ENCODE assay signal across 8 mouse cellular contexts in the genomic region with DNA sequence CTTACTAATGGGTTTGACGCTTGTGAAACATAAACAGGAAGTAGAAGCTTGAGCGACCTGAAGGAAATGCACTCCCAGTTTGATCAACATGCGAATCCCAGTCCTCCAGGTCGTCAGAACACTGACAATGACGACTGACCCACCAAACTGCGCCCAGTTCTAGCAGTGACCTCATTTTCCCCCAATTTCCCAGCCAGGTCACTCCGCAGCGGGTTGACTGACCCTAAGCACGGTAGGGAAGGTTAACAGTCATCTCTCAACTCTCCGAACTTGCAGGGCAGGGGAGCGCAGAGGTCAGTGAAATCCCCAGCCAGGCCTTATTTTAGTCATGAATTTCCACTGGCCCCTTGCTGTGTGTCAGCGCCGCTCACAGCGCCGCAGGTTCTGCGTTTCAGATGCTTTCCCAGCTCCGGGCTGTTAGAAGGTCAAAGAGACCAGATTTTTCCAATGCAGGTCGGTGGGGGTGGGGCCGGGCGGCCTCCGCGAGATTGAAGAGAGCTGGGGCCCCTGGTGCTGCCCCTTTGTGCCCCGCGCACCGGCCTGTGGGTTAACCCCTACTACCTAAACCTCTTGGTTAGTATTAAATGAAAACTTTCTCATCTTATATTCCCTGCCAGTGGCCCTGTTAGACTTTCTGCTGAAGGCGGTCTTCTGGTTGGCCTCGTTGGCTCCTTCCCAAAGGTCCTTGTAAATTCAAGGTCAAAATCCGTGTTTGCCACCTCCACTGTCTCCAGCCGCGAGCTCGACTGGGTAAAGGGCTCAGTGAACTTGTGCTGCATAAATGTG. TPM values are rescaled to one million over a fixed set of nuclear protein-coding genes. Genes with fewer than 3 reads are reported as not detected.
DNase-seq lines count a peak whose midpoint lies in the region; ATAC-seq and TF ChIP-seq lines count a peak whose summit lies in the region.

No protein-coding gene starts in this region.

- no peaks in the 10 kb centered on the region for H3K36me3 ChIP-seq in hindbrain, embryonic 16.5 days (ENCODE audit: control insufficient read depth, insufficient read depth, low read length)
- no peaks in the 10 kb centered on the region for H3K36me3 ChIP-seq in limb, embryonic 14.5 days (ENCODE audit: control insufficient read depth, insufficient read depth, low read length)
- no peaks in the 10 kb centered on the region for H3K36me3 ChIP-seq in midbrain, embryonic 14.5 days (ENCODE audit: control insufficient read depth, insufficient read depth, low read length)
- no peaks in the 10 kb centered on the region for H3K36me3 ChIP-seq in stomach, embryonic 15.5 days

- no peaks in the 10 kb centered on the region for H3K9me3 ChIP-seq in hindbrain, embryonic 16.5 days (ENCODE audit: control insufficient read depth, low read length)
- H3K9me3 ChIP-seq in limb, embryonic 14.5 days (ENCODE audit: control insufficient read depth, low read length), result no peaks in the 10 kb centered on the region
- no peaks in the 10 kb centered on the region for H3K9me3 ChIP-seq in midbrain, embryonic 14.5 days (ENCODE audit: control insufficient read depth, low read length)
- no peaks in the 10 kb centered on the region for H3K9me3 ChIP-seq in stomach, embryonic 15.5 days

- no peaks in the 10 kb centered on the region for H3K27me3 ChIP-seq in cerebellum, adult 2 months (ENCODE audit: control insufficient read depth, insufficient read depth, low read length)
- H3K27me3 ChIP-seq in hindbrain, embryonic 16.5 days (replicated peaks; ENCODE audit: control insufficient read depth, insufficient read depth, low read length), result no peaks in the 10 kb centered on the region; the same call in 1 of the 2 replicates
- no peaks in the 10 kb centered on the region; the same call in 1 of the 2 replicates for H3K27me3 ChIP-seq in limb, embryonic 14.5 days (ENCODE audit: control insufficient read depth, insufficient read depth, low read length)
- peaks cover 15% of the 10 kb centered on the region for H3K27me3 ChIP-seq in midbrain, embryonic 14.5 days (ENCODE audit: control insufficient read depth, insufficient read depth, low read length)
- no peaks in the 10 kb centered on the region for H3K27me3 ChIP-seq in stomach, embryonic 15.5 days (replicated peaks)

- H3K4me1 ChIP-seq in cerebellum, adult 2 months (ENCODE audit: control insufficient read depth, insufficient read depth, low read length), result peaks cover 6% of the 10 kb centered on the region; the same call in 1 of the 2 replicates
- H3K4me1 ChIP-seq in hindbrain, embryonic 16.5 days (ENCODE audit: control insufficient read depth, insufficient read depth, low read depth, low read length), result peaks cover 14% of the 10 kb centered on the region
- H3K4me1 ChIP-seq in limb, embryonic 14.5 days (ENCODE audit: control insufficient read depth, insufficient read depth, low read length), result peaks cover 15% of the 10 kb centered on the region; the same call in 1 of the 2 replicates
- H3K4me1 ChIP-seq in midbrain, embryonic 14.5 days (ENCODE audit: control insufficient read depth, insufficient read depth, low read length), result peaks cover 6% of the 10 kb centered on the region; the same call in 1 of the 2 replicates
- H3K4me1 ChIP-seq in stomach, embryonic 15.5 days, result 0 out of 2 replicates have a peak, but pooled peaks cover 8% of the 10 kb centered on the region

- DNase-seq in Muller cell, postnatal 12 days (ENCODE audit: inconsistent ontology term), result peak; percentile 69
- DNase-seq in cerebellum, adult 2 months, result peak; percentile 76 to 78
- DNase-seq in gastrocnemius, postnatal 10 days, result peak; percentile 58
- no peak for DNase-seq in limb, embryonic 14.5 days (ENCODE audit: low spot score)
- peak; percentile 46 for DNase-seq in midbrain, embryonic 14.5 days
- DNase-seq in right cerebral cortex, postnatal 25 days, result no peak

- peak overlapping the region; percentile 95 for H3K4me2 ChIP-seq in hindbrain, embryonic 16.5 days (ENCODE audit: low read length)
- peak overlapping the region; percentile 94 for H3K4me2 ChIP-seq in limb, embryonic 14.5 days (replicated peaks; ENCODE audit: low read depth, low read length, severe bottlenecking)
- peak overlapping the region; percentile 100 for H3K4me2 ChIP-seq in midbrain, embryonic 14.5 days (ENCODE audit: low read length)
- H3K4me2 ChIP-seq in stomach, embryonic 15.5 days, result peak overlapping the region; percentile 88

- no peak for ATAC-seq in hindbrain, embryonic 16.5 days
- no peak for ATAC-seq in limb, embryonic 14.5 days (ENCODE audit: low FRiP score, low read depth)
- no peak for ATAC-seq in midbrain, embryonic 14.5 days (ENCODE audit: low FRiP score, low TSS enrichment)
- no peak for ATAC-seq in stomach, embryonic 15.5 days (ENCODE audit: insufficient read depth, low FRiP score, low read depth)

- no peak for TF ChIP-seq CTCF in cerebellum, adult 2 months (IDR thresholded peaks at IDR 0.05; ENCODE audit: borderline replicate concordance, insufficient read depth, low read depth, low read length)

- peak overlapping the region; percentile 96 for H3K4me3 ChIP-seq in cerebellum, adult 2 months (replicated peaks; ENCODE audit: insufficient read depth, low read depth, low read length)
- peak overlapping the region; percentile 54 for H3K4me3 ChIP-seq in hindbrain, embryonic 16.5 days (ENCODE audit: low read length)
- H3K4me3 ChIP-seq in limb, embryonic 14.5 days (replicated peaks; ENCODE audit: low read length), result peak overlapping the region; percentile 60
- H3K4me3 ChIP-seq in midbrain, embryonic 14.5 days (replicated peaks; ENCODE audit: low read depth, low read length), result peak overlapping the region; percentile 59
- H3K4me3 ChIP-seq in stomach, embryonic 15.5 days (replicated peaks), result peak overlapping the region; percentile 66

- 4% methylated on average over 31 of the region's 31 CpGs for WGBS in cerebellum, adult 2 months
- WGBS in hindbrain, embryonic 16.5 days, result 2% methylated on average over 31 of the region's 31 CpGs
- WGBS in limb, embryonic 14.5 days, result 4% methylated on average over 31 of the region's 31 CpGs
- 2% methylated on average over 31 of the region's 31 CpGs for WGBS in midbrain, embryonic 14.5 days
- WGBS in stomach, embryonic 15.5 days, result 3% methylated on average over 31 of the region's 31 CpGs

- H3K9ac ChIP-seq in hindbrain, embryonic 16.5 days (ENCODE audit: low read depth, low read length), result peak overlapping the region; percentile 70
- peak overlapping the region; percentile 70 for H3K9ac ChIP-seq in limb, embryonic 14.5 days (ENCODE audit: low read depth, low read length, severe bottlenecking)
- H3K9ac ChIP-seq in midbrain, embryonic 14.5 days (replicated peaks; ENCODE audit: low read length), result peak overlapping the region; percentile 63
- H3K9ac ChIP-seq in stomach, embryonic 15.5 days, result peak overlapping the region; percentile 43; the same call in 1 of the 2 replicates

- 0 out of 2 replicates have a peak, but pooled peaks have one; percentile 19 for TF ChIP-seq POLR2A in cerebellum, adult 2 months (IDR thresholded peaks at IDR 0.05; ENCODE audit: borderline replicate concordance, insufficient read depth, low read length)
- no peak for TF ChIP-seq POLR2A in limb, embryonic 14.5 days (IDR thresholded peaks at IDR 0.05; ENCODE audit: borderline replicate concordance, extremely low read depth, insufficient read depth, insufficient read length)

- H3K27ac ChIP-seq in cerebellum, adult 2 months (ENCODE audit: insufficient read depth, low read length), result peak overlapping the region; percentile 98
- H3K27ac ChIP-seq in hindbrain, embryonic 16.5 days (ENCODE audit: low read depth, low read length), result peak overlapping the region; percentile 95
- peak overlapping the region; percentile 90 for H3K27ac ChIP-seq in limb, embryonic 14.5 days (replicated peaks; ENCODE audit: low read depth, low read length)
- peak overlapping the region; percentile 84 for H3K27ac ChIP-seq in midbrain, embryonic 14.5 days (replicated peaks; ENCODE audit: low read depth, low read length)
- peak overlapping the region; percentile 99 for H3K27ac ChIP-seq in stomach, embryonic 15.5 days

RNA-seq across cellular contexts. Expression of a gene that starts 1.8 kb away (rescaled TPM):
- 44.3 and 49.0 TPM in 2 replicates for polyA plus RNA-seq in cerebellum, adult 2 months (2012; rRNA removed)
- 10 to 100 TPM; 60.4 to 64.9 TPM for total RNA-seq in gastrocnemius, postnatal 10 days (2021)
- polyA plus RNA-seq in hindbrain, embryonic 16.5 days (2015; fragmentation: Nextera tagmentation; extraction: Ambion mirVana), result 7.3 and 8.9 TPM in 2 replicates
- 10.8 and 11.9 TPM in 2 replicates for polyA plus RNA-seq in limb, embryonic 14.5 days (2012; rRNA removed)
- polyA plus RNA-seq in limb, embryonic 14.5 days (2014; fragmentation: Nextera tagmentation; extraction: Ambion mirVana), result 27.6 and 31.7 TPM in 2 replicates
- polyA plus RNA-seq in midbrain, embryonic 14.5 days (2014; fragmentation: Nextera tagmentation; extraction: Ambion mirVana), result 3.8 and 4.6 TPM in 2 replicates
- polyA plus RNA-seq in stomach, embryonic 15.5 days (2015; fragmentation: Nextera tagmentation; extraction: Ambion mirVana), result 27.4 TPM in 2 replicates

Comparison
In these comparisons a context has a peak if more than half of its experiments do, and no peak if none do; other contexts are left out.
1. DNase-seq: peak in Muller cell, postnatal 12 days (single experiment), cerebellum, adult 2 months (2 of 2), gastrocnemius, postnatal 10 days (single experiment) and midbrain, embryonic 14.5 days (single experiment); none in limb, embryonic 14.5 days (single experiment) and right cerebral cortex, postnatal 25 days (single experiment).
2. Peak in every context shown above with its lines, with median percentiles within 50 percentile points of each other: H3K27ac ChIP-seq, H3K4me3 ChIP-seq, H3K4me2 ChIP-seq and H3K9ac ChIP-seq.